Mouse (Mus musculus) CH12.LX (cell line): ENCODE measurements around the gene Zfp78. TPM values are rescaled to one million over a fixed set of nuclear protein-coding genes. Genes with fewer than 3 reads are reported as not detected.

Experiments
- DNase-seq: peaks from one replicate; pipeline ENCODE4 v3.0.0-alpha.2; 2013; ENCODE audit errors: extremely low read depth
- H3K27ac ChIP-seq: 2 replicates; pipeline ENCODE4 v1.5.1; 2012; ENCODE audit warnings: low read depth, mild to moderate bottlenecking, control low read depth, moderate library complexity; ENCODE audit not compliant: insufficient read depth
- H3K27me3 ChIP-seq: replicated peaks from 2 replicates; pipeline ENCODE3; 2012; ENCODE audit warnings: inconsistent platforms
- H3K36me3 ChIP-seq, 2 experiments: replicated peaks in 1 of 2; 2 replicates each; pipeline versions ENCODE3 to v1.6.1; 2012; ENCODE audit warnings: inconsistent platforms in 1 of 2, low read length in 1 of 2, mild to moderate bottlenecking in 1 of 2, mixed read lengths in 1 of 2, moderate library complexity in 1 of 2; ENCODE audit not compliant: control insufficient read depth in 1 of 2, insufficient read depth in 1 of 2
- H3K4me1 ChIP-seq, 2 experiments: 2 replicates each; pipeline ENCODE4 v1.6.1; 2012; ENCODE audit warnings: inconsistent platforms in 1 of 2, moderate library complexity in 1 of 2; ENCODE audit not compliant: insufficient read depth in 2 of 2, control insufficient read depth in 1 of 2
- H3K4me2 ChIP-seq: 2 replicates; pipeline ENCODE4 v1.6.1; 2012; ENCODE audit warnings: low read depth, mild to moderate bottlenecking, control low read depth; ENCODE audit not compliant: poor library complexity, insufficient read depth, severe bottlenecking
- H3K4me3 ChIP-seq, 3 experiments: fragments of 150-350 bp in 1 of 3; sonication (generic) in 1 of 3; replicated peaks in 1 of 3; 2 replicates each; pipeline versions ENCODE3 to v1.5.1; 2011 to 2012; ENCODE audit warnings: low read depth in 2 of 3, low read length in 2 of 3, mild to moderate bottlenecking in 2 of 3, moderate library complexity in 2 of 3, control low read depth in 1 of 3, improper control_type of control experiment in 1 of 3, inconsistent platforms in 1 of 3, mixed read lengths in 1 of 3; ENCODE audit not compliant: poor library complexity in 1 of 3
- H3K79me2 ChIP-seq: replicated peaks from 2 replicates; pipeline ENCODE4 v1.6.1; 2012; ENCODE audit warnings: mild to moderate bottlenecking, moderate library complexity; ENCODE audit not compliant: control insufficient read depth, poor library complexity, insufficient read depth, severe bottlenecking; ENCODE audit errors: extremely low read depth
- H3K9ac ChIP-seq: 2 replicates; pipeline ENCODE4 v1.6.1; 2012; ENCODE audit warnings: low read depth, mild to moderate bottlenecking, control low read depth, moderate library complexity; ENCODE audit not compliant: insufficient read depth
- H3K9me3 ChIP-seq: replicated peaks from 2 replicates; pipeline ENCODE3; 2012; ENCODE audit warnings: low read length, inconsistent platforms, mixed read lengths
- CHD1 ChIP-seq: IDR thresholded peaks from 2 replicates; pipeline ENCODE4 v1.6.1; 2012; ENCODE audit warnings: low read depth, low read length, improper control_type of control experiment, inconsistent platforms
- CHD2 ChIP-seq: IDR thresholded peaks from 2 replicates; pipeline ENCODE4 v1.6.1; 2011; ENCODE audit warnings: low read length, improper control_type of control experiment
- CTCF ChIP-seq, 2 experiments: IDR thresholded peaks in 1 of 2; conservative IDR thresholded peaks in 1 of 2; 2 replicates each; pipeline ENCODE4 v1.5.1; 2011 to 2012; ENCODE audit warnings: low read depth in 2 of 2, low read length in 2 of 2, improper control_type of control experiment in 1 of 2, inconsistent platforms in 1 of 2, mild to moderate bottlenecking in 1 of 2, moderate library complexity in 1 of 2
- GABPA ChIP-seq: IDR thresholded peaks from 2 replicates; pipeline ENCODE4 v1.6.1; 2012; ENCODE audit warnings: low read depth, low read length, improper control_type of control experiment, inconsistent platforms; ENCODE audit not compliant: insufficient replicate concordance
- HCFC1 ChIP-seq: IDR thresholded peaks from 2 replicates; pipeline ENCODE4 v1.6.1; 2012; ENCODE audit warnings: low read depth, mild to moderate bottlenecking, inconsistent platforms, low read length, improper control_type of control experiment
- IRF4 ChIP-seq: IDR thresholded peaks from 2 replicates; pipeline ENCODE4 v1.6.1; 2014; ENCODE audit warnings: low read depth, mild to moderate bottlenecking, inconsistent platforms, low read length, improper control_type of control experiment
- JUN ChIP-seq: IDR thresholded peaks from 2 replicates; pipeline ENCODE4 v1.6.1; 2011; ENCODE audit warnings: low read depth, mild to moderate bottlenecking, low read length, improper control_type of control experiment, moderate library complexity; ENCODE audit not compliant: insufficient read depth
- JUND ChIP-seq: conservative IDR thresholded peaks from 2 replicates; pipeline ENCODE4 v1.6.1; 2011; ENCODE audit warnings: low read depth, low read length, improper control_type of control experiment
- MAFK ChIP-seq: IDR thresholded peaks from 2 replicates; pipeline ENCODE4 v1.6.1; 2011; ENCODE audit warnings: low read length, improper control_type of control experiment; ENCODE audit not compliant: insufficient replicate concordance
- MAX ChIP-seq: IDR thresholded peaks from 2 replicates; pipeline ENCODE4 v1.6.1; 2011; ENCODE audit warnings: low read length, improper control_type of control experiment
- MAZ ChIP-seq: IDR thresholded peaks from 2 replicates; pipeline ENCODE4 v1.6.1; 2012; ENCODE audit warnings: low read depth, mild to moderate bottlenecking, inconsistent platforms, low read length, improper control_type of control experiment, moderate library complexity
- NELFE ChIP-seq: IDR thresholded peaks from 2 replicates; pipeline ENCODE4 v1.6.1; 2011; ENCODE audit warnings: low read depth, low read length, improper control_type of control experiment
- NRF1 ChIP-seq: IDR thresholded peaks from 2 replicates; pipeline ENCODE4 v1.6.1; 2014; ENCODE audit warnings: low read depth, mild to moderate bottlenecking, inconsistent platforms, low read length, improper control_type of control experiment, moderate library complexity
- POLR2A ChIP-seq: IDR thresholded peaks from 2 replicates; pipeline ENCODE4 v1.6.1; 2011; ENCODE audit warnings: low read depth, mild to moderate bottlenecking, improper control_type of control experiment, low read length
- POLR2AphosphoS2 ChIP-seq: IDR thresholded peaks from 2 replicates; pipeline ENCODE4 v1.6.1; 2011; ENCODE audit warnings: low read depth, low read length, improper control_type of control experiment
- RAD21 ChIP-seq: IDR thresholded peaks from 2 replicates; pipeline ENCODE4 v1.6.1; 2011; ENCODE audit warnings: low read depth, mild to moderate bottlenecking, low read length, improper control_type of control experiment, moderate library complexity
- RCOR1 ChIP-seq: conservative IDR thresholded peaks from 2 replicates; pipeline ENCODE4 v1.6.1; 2012; ENCODE audit warnings: low read depth, mild to moderate bottlenecking, inconsistent platforms, low read length, improper control_type of control experiment
- SIN3A ChIP-seq: IDR thresholded peaks from 2 replicates; pipeline ENCODE4 v1.6.1; 2012; ENCODE audit warnings: low read length, improper control_type of control experiment, inconsistent platforms
- TBP ChIP-seq: conservative IDR thresholded peaks from 2 replicates; pipeline ENCODE4 v1.6.1; 2011; ENCODE audit warnings: low read depth, low read length, improper control_type of control experiment
- TCF12 ChIP-seq: IDR thresholded peaks from 2 replicates; pipeline ENCODE4 v1.6.1; 2014; ENCODE audit warnings: low read depth, mild to moderate bottlenecking, inconsistent platforms, low read length, improper control_type of control experiment
- USF1 ChIP-seq: IDR thresholded peaks from 2 replicates; pipeline ENCODE4 v1.6.1; 2014; ENCODE audit warnings: low read depth, mild to moderate bottlenecking, inconsistent platforms, low read length, improper control_type of control experiment
- ZC3H11A ChIP-seq: IDR thresholded peaks from 2 replicates; pipeline ENCODE4 v1.6.1; 2012; ENCODE audit warnings: low read depth, mild to moderate bottlenecking, inconsistent platforms, low read length, improper control_type of control experiment
- ZMIZ1 ChIP-seq: IDR thresholded peaks from 2 replicates; pipeline ENCODE4 v1.6.1; 2012; ENCODE audit warnings: low read depth, mild to moderate bottlenecking, inconsistent platforms, low read length, improper control_type of control experiment
- ZNF384 ChIP-seq: IDR thresholded peaks from 2 replicates; pipeline ENCODE4 v1.6.1; 2012; ENCODE audit warnings: low read depth, low read length, improper control_type of control experiment, inconsistent platforms
- dilution Hi-C: fragments of 300-500 bp; cut with MboI; formaldehyde crosslinking; loops from 2 replicates; pipeline ENCODE4 v1.14.3; 2020; ENCODE audit warnings: low sequenced_read_pairs; ENCODE audit not compliant: extremely low pct_unique_long_range_greater_than_20kb, extremely low pct_ligation_motif_present
- in situ Hi-C: fragments of 300-500 bp; cut with MboI; formaldehyde crosslinking; loops from 3 replicates; pipeline ENCODE4 v1.14.3; 2019; ENCODE audit warnings: low sequenced_read_pairs, low pct_ligation_motif_present, low pct_unique_long_range_greater_than_20kb, mixed read lengths
- polyA plus RNA-seq: library from polyadenylated mRNA; unstranded; fragments of >175 nt; gene quantifications from 2 replicates; pipeline ENCODE4 v1.2.1, GENCODE M21; 2012; ENCODE audit warnings: low read depth; ENCODE audit not compliant: insufficient read length
- total RNA-seq, 2 experiments: library from RNA; depleted of rRNA; stranded (reverse); fragments of 300-350 nt in 1 of 2; fragments of >200 nt in 1 of 2; gene quantifications; 2 replicates each; pipeline ENCODE4 v1.2.3; 2012 to 2014

The Zfp78 gene
- total and polyA plus RNA-seq, 3 experiments, result not detected

DNA sequence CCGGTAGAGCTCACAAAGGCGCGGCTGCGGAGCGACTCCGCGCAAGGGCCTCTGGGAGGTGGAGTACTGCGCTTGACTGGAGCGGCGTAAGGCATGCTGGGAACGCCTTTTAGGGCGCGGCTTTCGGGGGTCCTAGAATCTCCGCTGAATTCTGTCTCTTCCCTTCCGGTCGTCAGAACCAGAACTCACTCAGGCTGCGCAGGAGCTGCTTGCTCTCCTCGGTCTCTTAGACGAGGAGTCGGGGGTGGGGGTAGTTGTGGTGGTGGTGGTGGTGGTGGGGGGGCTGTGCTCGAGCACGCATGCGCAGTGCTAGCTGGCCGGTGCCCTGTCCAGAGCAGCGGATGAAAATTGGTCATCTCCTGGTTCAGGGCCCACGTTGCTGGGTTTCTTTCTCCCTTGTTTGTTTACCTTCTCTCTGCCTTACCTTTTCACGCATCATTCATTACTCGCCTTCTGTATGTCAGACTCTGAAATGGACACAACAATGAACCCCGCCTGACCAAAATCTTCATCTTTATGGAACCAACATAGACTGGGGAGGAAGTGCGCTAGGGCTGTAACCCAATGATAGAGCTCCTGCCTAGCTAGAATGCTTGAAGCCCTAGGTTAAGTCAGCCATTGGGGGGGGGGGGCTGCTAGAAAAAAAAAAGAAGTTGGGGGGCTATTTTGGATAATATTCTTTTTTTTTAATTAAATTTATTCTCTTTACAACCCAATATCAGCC lies 31.7 kb upstream of the Zfp78 start, which contains the start of gene Zfp583:
Gene Zfp583, minus strand, starts transcription at position 53 of the 724 bp plus-strand sequence.
- no peaks in the 10 kb centered on the region for H3K79me2 ChIP-seq
- H3K9me3 ChIP-seq, result no peaks in the 10 kb centered on the region
- in situ Hi-C loops (no loop called here), dilution Hi-C loops (no loop called here)
- H3K4me1 ChIP-seq, result no peaks in the 10 kb centered on the region
- no peaks in the 10 kb centered on the region for H3K36me3 ChIP-seq
- TF ChIP-seq TCF12 (no peak), MAX (no peak), MAZ (no peak), HCFC1 (no peak), NELFE (no peak), JUN (no peak), SIN3A (no peak), CHD1 (no peak), IRF4 (no peak), USF1 (no peak), RCOR1 (no peak), POLR2A (no peak), GABPA (no peak), ZNF384 (no peak), CHD2 (no peak), ZMIZ1 (no peak)
- no peak within 1 kb of the TSS for H3K4me2 ChIP-seq
- H3K27me3 ChIP-seq, result peaks cover 22% of the 10 kb centered on the region
- H3K4me3 ChIP-seq, result no peak within 1 kb of the TSS
- no peak for DNase-seq
- no peak within 1 kb of the TSS for H3K27ac ChIP-seq
- no peak within 1 kb of the TSS for H3K9ac ChIP-seq

- Histone ChIP-seq H3K27me3 (peaks cover 30% of the 10 kb centered on the region), H3K9ac (no peak overlapping the region), H3K27ac (no peak overlapping the region), H3K4me3 (no peak overlapping the region), H3K4me2 (no peak overlapping the region), H3K9me3 (peaks cover 6% of the 10 kb centered on the region), H3K79me2 (no peaks in the 10 kb centered on the region), H3K36me3 (no peaks in the 10 kb centered on the region), H3K4me1 (no peaks in the 10 kb centered on the region)
- DNase-seq, result no peak
- TF ChIP-seq HCFC1 (no peak), SIN3A (no peak), MAX (no peak), TBP (no peak), CTCF (conservative IDR thresholded peaks at IDR 0.05 in 1 of 2, IDR thresholded peaks at IDR 0.05 in 1 of 2; ENCODE audit: low read depth in 2 of 2, low read length in 2 of 2) (no peak), RCOR1 (no peak), NRF1 (no peak), NELFE (no peak), CHD1 (no peak), POLR2AphosphoS2 (no peak), ZNF384 (no peak), POLR2A (no peak), RAD21 (no peak), MAFK (no peak), JUN (no peak), ZC3H11A (no peak), JUND (no peak)
- dilution Hi-C loops, result no loop called here
- in situ Hi-C loops, result no loop called here
Measured at GRCm38 (mm10) chr7:6339865-6340264, 23.2 kb upstream of the Zfp78 start.
